Mouse (Mus musculus) lung, postnatal 25 days (tissue): ENCODE results near the gene Nrxn2.
A peak's percentile ranks its signal among the peaks of the same experiment; 100 is the strongest.

Experiments used
- DNase-seq: peaks from one replicate; pipeline ENCODE4 v3.0.0; 2022; ENCODE audit warnings: low spot score

The Nrxn2 gene

DNA sequence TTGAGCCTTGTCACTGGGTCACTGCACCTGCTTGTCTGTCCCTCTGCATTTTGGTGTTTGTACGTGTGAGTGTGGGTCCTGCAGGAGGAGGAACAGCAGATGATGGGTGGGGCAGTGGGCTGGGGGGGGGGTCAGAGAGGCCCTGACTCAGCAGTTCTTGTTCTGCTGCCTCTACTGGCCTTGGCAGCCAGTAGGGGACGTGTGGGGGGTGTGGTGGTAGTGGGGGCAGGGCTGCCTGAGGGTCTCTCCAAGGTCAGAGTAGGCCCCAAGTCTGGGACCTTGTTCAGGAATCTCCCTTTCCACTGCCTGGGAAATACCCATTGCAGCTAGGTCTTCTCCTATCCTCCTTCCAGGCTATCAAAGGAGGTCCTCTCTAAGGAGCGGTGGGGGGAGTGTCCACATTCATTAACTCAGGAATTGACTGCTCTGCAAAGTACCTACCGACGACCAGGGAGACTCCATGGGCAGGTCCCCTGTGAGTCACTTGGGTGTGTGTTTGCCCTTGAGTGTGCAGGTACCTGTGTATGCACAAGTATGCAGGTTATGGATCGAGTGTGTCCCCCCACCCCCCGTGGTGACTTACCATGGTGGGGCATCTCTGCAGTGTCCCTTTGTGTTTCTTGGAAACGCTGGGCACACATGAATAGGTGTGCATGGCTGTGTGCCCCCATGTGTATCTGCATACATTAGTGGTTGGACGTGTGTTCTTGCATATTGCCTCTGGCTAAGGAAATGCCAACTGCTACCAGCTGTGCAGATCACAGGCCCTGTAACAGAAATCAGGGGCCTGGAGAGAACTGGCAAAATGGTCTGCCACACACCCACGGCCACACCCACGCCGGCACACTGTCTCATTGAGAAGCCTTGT is 1.4 kb upstream of the Nrxn2 start:
- DNase-seq = no peak

GRCm38 (mm10) chr19:6418984-6419692 is 607 bp downstream of the Nrxn2 start:
- no peak for DNase-seq

GRCm38 (mm10) chr19:6419805-6420310 is 1.3 kb downstream of the Nrxn2 start:
- no peak for DNase-seq

- DNase-seq = no peak
Measured at GRCm38 (mm10) chr19:6420481-6421210, 2.1 kb downstream of the Nrxn2 start.

DNA sequence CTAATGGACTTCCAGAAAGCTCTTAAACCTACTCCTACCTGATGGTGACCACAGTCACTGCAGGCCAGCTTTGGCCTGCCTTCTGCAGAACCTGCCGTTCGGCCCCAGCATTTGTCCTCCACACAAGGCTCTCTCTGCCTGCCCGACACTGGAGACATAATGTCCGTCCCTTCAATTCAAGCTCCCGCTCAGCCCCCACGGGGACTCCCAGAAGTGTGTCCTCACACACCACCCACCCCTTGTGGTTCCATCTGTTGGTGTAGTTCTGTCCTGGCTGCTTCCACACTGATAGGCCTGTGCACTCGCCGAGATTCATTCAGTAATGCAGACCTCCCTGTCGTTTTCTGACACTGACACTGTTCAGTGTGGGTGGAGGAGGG is 2.7 kb downstream of the Nrxn2 start:
- DNase-seq = no peak

DNA sequence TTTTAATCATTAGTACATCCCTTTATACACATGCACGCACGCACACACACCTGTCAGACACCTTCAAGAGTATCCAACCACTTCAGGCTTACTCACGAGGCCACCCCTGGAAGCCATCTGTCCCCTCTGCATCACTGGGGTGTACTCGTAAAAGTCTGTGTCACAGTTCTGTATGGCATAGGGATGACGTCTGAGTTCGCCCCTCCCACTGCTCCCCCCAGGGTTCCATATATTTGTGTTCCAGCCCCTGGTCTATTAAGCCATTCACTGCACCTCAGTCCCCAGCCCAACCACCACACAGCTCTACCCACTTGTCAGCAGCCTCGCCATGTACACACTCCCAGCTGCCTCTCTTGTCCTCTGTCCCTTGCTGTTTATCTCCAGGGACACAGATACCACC is 3.5 kb downstream of the Nrxn2 start:
- DNase-seq = no peak

DNA sequence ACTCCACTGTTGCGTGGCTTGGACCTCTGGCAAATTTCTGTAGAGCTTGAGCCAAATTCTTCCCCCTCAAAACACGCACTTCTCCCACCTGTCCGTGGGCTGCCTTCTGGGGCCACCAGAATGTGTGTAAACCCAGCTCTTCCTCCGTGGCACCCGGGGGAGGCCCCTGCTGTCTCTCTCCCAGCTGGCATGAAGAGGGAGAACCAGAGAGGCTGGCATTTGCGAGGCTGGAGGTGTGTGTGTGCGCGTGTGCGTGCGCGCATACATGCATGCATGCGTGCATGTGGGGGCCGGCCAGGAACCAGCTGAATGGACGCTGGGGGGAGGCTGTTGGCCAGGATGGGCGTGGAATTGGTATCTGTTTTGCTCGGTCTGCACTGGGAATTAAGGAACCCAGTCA is 4.7 kb downstream of the Nrxn2 start:
- no peak for DNase-seq

DNA sequence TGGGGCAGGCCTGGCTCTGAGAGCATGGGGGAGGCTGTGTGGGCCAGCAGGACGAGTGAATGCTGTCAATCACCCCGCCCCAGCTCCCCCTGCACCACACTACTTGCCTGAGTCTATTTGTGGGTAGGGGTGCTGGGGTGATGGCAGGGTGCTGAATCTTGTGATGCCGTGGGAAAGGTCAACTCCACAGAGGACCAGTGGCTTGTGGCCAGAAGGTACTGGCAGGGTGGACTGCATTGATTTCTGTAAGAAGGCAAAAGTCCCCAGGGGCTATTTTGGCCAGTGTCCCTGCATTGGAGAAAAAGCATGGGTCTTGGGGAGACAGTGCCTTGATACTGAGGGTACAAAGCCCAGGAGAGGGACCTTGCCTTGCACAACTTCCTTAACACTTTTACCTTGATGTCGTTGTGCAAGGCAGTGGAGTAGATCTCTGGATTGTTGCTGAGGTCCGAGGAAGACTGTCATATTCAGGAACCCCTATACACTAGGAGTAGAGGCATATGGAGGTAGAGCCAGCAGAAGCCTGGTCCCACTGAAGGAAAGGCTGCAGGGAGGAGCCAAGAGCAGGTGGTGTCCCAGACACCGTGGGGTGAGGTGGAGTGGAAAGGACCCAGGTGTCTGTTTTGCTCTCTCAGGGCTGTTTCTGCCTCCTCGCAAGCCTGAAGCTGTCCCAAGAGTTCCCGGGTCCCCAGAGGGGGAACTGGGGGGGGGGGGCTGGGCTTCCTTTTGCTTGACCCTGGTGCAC is 5.8 kb downstream of the Nrxn2 start:
- DNase-seq = no peak

GRCm38 (mm10) chr19:6425595-6425994 is 7.1 kb downstream of the Nrxn2 start:
- DNase-seq = no peak

GRCm38 (mm10) chr19:6426703-6427500 is 8.4 kb downstream of the Nrxn2 start:
- DNase-seq = no peak

GRCm38 (mm10) chr19:6427653-6428434 is 9.3 kb downstream of the Nrxn2 start:
- DNase-seq = peak; percentile 22

DNA sequence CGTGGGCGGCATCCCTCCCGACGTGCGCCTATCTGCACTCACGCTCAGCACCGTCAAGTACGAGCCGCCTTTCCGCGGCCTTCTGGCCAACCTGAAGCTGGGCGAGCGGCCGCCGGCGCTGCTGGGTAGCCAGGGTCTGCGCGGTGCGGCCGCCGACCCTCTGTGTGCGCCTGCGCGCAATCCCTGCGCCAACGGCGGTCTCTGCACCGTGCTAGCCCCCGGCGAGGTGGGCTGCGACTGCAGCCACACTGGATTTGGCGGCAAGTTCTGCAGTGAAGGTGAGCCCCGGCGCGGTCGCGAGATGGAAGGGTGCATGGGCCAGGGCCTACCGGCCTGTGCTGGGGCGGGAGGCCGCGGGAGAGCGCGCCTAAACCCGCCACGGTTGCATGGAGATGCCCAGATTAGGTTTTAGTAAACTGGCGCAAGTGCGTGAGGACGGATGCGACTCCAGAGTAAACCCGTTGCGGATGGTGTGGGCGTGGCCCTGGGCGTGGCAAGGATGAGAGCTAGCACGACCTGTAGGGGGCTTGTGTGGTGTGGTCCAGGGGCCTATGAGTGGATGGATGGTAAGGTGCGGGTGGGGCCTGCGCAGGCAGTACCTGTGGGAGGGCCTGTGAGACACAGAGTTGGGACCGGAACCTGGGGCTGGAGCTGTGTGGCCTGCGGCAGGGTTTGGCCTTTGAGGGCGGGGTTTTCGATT is 10.1 kb downstream of the Nrxn2 start:
- no peak for DNase-seq

- DNase-seq = no peak
Measured at GRCm38 (mm10) chr19:6443016-6443415, 24.5 kb downstream of the Nrxn2 start.

DNA sequence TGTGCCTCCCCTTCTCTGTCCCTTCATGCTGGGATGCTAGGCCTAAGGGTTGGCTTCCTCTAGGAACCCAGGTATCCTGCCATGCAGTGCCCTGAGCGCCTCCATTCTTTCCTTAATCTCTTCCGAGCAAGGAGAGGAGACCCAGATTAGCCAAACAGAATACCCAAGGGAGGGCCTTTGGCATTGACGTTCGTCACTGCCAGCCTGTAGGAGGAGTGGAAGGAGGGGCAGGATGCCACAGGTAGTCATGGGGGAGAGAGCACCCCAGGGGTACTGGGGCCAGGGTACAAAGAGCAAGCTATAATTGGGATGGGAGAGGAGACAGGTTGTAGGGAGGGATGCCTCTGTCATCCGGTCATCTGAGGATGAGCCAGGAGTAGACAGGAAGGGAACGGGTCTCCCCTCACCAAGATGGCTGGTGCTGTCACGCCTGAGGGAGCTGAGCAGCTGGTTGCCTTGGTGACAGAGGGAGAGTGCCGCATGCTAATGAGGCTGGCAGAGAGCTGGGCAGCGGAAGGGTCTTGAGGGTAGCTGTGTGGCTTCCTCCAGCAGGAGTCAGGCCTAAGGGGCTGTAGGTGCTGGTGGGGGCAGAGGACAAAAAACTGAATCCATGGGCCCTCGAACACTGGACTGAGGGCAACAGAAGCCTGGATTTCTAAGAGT is 27.4 kb downstream of the Nrxn2 start:
- DNase-seq = no peak

DNA sequence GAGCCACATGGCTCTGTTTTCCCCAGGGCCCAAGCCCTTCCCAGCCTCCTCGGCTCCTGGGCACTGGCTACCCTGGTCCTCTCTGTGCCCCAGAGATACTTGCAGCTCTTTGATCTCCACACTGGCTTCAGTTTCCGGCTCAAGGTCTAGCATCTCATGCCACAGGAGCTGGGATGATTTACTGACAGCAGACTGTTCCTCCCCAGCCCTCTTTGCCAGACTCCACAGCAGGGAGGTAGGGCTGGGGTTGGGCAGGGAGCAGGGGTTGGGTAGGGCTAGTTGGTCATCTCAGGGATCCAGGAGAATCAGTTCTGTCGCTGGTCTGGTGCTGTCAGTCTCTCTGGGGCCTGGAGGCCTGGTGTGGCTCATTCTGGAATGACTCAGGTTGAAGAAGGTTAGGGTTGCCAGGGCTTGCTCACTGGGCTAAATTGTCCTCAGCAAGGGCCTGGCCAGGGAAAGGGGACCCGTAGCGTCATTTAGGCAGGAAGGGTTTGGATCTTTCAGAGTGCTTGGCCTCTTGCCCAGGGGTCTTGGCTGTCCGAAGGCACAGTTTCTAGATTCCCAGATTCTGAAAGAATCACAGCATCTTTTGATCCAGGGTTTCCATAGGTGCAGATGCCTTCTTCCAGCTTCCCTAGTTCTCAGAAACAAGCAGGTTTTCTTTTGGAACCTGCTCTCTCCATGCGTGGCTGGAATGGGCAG is 28.4 kb downstream of the Nrxn2 start:
- DNase-seq = no peak

DNA sequence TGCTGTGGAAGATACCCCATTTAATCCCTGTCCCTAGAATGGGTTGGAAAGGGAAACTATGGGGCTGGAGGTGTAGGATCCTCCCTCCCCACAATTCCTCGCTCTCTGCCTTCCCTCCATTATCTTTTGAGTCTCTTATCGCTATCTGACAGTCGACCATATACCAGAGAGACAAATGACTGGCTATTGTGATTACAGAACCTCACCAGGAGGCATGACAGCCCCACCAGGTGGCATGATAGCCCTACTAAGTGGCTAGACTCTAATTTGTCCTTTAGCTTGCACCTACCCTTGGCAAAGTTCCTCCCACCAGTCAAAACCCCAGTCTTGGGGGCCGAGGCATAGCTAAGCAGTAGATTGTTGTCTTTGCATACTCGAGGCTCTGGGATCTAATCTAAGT is 30.2 kb downstream of the Nrxn2 start:
- DNase-seq = no peak

DNA sequence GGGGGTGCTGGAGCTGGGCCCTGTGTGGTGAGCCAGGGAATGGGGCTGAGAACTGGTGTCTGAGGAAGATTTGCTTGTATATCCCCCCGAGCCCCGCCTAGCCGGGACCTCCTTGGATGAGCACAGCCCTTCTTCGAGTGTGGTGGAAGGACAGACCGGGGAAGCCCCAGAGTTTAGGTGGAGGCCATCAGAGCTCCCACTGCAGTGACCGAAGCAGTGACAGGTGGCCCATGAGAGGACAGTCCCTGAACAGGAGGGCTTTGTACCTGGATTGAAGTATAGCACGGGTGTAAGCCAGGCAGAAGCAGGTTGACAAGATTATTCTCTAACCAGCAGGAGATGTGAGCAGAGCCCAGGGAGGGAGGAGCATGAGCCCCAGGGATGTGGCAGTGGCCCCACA is 31.3 kb downstream of the Nrxn2 start:
- no peak for DNase-seq

DNA sequence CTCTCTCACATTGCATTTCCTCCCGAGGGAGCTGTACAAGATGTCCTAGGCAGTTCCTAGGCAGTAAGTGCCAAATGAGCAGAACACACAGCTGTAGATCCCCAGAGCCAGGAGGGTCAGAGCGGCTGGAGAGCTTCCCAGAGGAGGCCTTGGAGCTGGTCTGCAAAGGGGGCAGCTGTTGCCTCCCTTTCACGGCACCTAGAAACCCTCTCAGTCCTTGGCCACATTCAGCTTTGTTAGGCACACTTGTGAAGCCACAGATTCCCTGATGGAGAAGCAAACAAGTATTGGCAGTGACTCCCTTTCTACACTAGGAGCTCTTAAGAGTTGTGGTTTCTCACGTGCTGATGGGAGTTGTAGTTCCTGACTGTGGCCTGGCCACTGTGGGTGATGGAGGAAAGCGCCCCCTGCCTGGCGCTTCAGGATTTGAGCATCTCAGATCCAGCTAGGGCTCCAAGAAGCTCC is 33.5 kb downstream of the Nrxn2 start:
- peak; percentile 87 for DNase-seq
